Mouse (Mus musculus) olfactory bulb, adult 2 months (tissue): ENCODE results near the gene Acsf2. TPM values are rescaled to one million over a fixed set of nuclear protein-coding genes. Genes with fewer than 3 reads are reported as not detected.
A peak's percentile ranks its signal among the peaks of the same experiment; 100 is the strongest.
"Not testable (repeated sequence)": the region's sequence is repeated elsewhere in the genome, so short reads cannot be mapped to it uniquely, and the experiment has no call there.

Experiments
- H3K27ac ChIP-seq: fragments of 200-500 bp; 2 replicates; pipeline ENCODE4 v1.5.1; 2012; ENCODE audit warnings: low read depth, low read length; ENCODE audit not compliant: insufficient read depth
- H3K4me1 ChIP-seq: fragments of 200-500 bp; 2 replicates; pipeline ENCODE4 v1.6.1; 2012; ENCODE audit warnings: low read length; ENCODE audit not compliant: control insufficient read depth, insufficient read depth
- H3K4me3 ChIP-seq: fragments of 200-500 bp; 2 replicates; pipeline ENCODE4 v1.5.1; 2012; ENCODE audit warnings: mild to moderate bottlenecking, low read depth, low read length, moderate library complexity; ENCODE audit not compliant: insufficient read depth
- CTCF ChIP-seq: fragments of 200-500 bp; IDR thresholded peaks from 2 replicates; pipeline ENCODE4 v1.5.1; 2012; ENCODE audit warnings: low read depth, mild to moderate bottlenecking, low read length, moderate library complexity; ENCODE audit not compliant: insufficient read depth
- POLR2A ChIP-seq: fragments of 200-500 bp; IDR thresholded peaks from 2 replicates; pipeline ENCODE4 v1.6.1; 2012; ENCODE audit warnings: mild to moderate bottlenecking, low read depth, low read length, moderate library complexity; ENCODE audit not compliant: insufficient read depth
- WGBS: fragments of 180-500 bp; shearing (Covaris S2); methylation state at CpG from one replicate; pipeline ENCODE4 v1.1.7; 2018; 5-methylcytosine and 5-hydroxymethylcytosine counted together
- polyA plus RNA-seq: library from polyadenylated mRNA; stranded (reverse); fragments of >200 nt; gene quantifications from 2 replicates; pipeline ENCODE4 v1.2.4, GENCODE M21; 2012; ENCODE audit warnings: low replicate concordance; ENCODE audit not compliant: missing spikeins, insufficient read depth, insufficient read length

Acsf2 gene
- polyA plus RNA-seq, result not detected in 2 replicates

- WGBS, result 2% methylated on average over 51 of the region's 52 CpGs
- Histone ChIP-seq H3K4me3 (peak within 1 kb of the TSS; percentile 41), H3K4me1 (peaks cover 4% of the 10 kb centered on the region), H3K27ac (no peak within 1 kb of the TSS)
- no peak for TF ChIP-seq POLR2A
- TF ChIP-seq CTCF, result no peak
Observed at GRCm38 (mm10) chr11:94601321-94602281, at the start of gene Acsf2. Acsf2 (minus strand) TSS chr11:94601871.

- not testable (repeated sequence) for H3K27ac ChIP-seq
- WGBS, result 98% methylated on average over 7 of the region's 7 CpGs
Observed at GRCm38 (mm10) chr11:94651241-94651640, 49.6 kb upstream of the Acsf2 start.

DNA sequence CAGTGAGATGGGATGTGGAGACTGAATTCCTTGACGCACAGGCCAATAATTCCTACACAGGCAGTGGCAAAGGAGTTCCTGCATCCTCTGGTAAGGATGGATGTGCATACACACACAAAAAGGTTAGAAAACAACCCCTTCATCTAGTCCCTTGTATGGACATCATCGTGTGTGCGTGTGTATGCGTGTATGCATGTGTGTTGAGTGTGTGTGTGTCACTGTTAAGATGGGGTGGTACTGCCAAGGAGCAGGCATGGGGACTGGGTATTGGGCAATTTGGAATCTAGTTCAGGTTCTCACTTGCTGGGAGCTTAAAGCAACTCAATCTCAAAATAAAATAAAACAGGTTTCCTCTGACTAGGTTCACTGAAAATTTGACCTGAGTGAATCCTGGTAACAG is 44.8 kb upstream of the Acsf2 start:
- 95% methylated on average over 4 of the region's 4 CpGs for WGBS
- Histone ChIP-seq H3K27ac (no peak overlapping the region), H3K4me3 (no peak overlapping the region), H3K4me1 (no peaks in the 10 kb centered on the region)
- TF ChIP-seq POLR2A (no peak), CTCF (no peak)

More at GRCm38 (mm10) chr11:94651241-94651640, 49.6 kb upstream of the Acsf2 start:
- H3K4me1 ChIP-seq, H3K4me3 ChIP-seq: not testable (repeated sequence)

DNA sequence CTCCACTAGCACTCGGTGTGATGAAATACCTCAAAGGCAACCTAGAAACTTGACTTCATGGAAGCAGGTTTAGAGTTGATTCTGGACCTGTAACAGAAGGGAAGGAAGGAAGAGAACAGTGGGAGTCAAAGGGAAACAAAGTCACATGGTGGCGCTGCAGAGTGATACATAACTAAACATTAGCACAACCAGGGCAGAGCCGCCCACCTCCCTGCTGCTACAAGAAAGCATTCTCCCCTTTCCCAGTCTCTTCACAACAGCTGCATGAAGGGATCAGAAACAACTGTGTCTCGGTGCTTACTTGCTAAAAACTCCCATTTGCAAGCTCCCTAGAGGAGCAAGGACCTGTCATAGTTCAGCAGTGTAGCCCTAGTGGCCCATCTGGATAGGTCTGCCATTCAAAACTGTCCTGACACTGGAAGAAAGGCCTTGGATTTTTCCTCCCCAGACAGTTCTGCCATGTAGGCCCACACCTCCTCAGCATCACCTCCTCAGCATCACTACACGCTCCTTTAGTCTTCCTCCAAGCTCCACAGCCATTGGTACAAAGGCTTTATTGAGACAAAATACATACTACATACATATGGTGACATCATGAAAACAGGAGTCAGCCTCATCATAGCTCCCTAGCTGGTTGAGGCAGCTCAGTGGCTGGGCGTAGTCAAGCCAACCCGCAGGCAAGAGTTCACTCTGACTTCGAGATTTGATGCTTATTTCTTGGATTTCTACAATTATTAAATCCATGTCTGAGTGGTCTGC is 43.0 kb upstream of the Acsf2 start:
- Histone ChIP-seq H3K4me3 (no peak overlapping the region), H3K4me1 (no peaks in the 10 kb centered on the region), H3K27ac (no peak overlapping the region)
- WGBS, result 73% methylated on average over 8 of the region's 8 CpGs
- TF ChIP-seq POLR2A (no peak), CTCF (no peak)

DNA sequence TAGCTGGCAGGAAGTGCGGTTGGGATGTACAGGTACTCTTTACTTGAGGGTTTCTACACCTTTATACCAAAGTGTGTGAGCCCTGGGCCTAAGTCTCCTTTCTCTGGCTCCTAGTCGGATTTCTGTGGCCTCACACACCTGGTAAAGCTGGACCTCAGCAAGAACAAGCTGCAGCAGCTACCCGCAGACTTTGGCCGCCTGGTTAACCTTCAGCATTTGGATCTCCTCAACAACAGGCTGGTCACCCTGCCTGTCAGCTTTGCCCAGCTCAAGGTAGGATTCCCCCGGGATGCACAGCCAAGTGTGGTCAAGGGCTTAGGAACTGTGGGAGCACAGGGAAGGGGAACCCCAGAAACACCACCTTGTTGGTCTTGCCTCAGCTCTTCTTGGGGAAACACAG is 32.8 kb upstream of the Acsf2 start:
- Histone ChIP-seq H3K4me1 (peaks cover 10% of the 10 kb centered on the region), H3K27ac (no peak overlapping the region), H3K4me3 (no peak overlapping the region)
- 84% methylated on average over 5 of the region's 5 CpGs for WGBS
- TF ChIP-seq POLR2A, result no peak
- no peak for TF ChIP-seq CTCF

DNA sequence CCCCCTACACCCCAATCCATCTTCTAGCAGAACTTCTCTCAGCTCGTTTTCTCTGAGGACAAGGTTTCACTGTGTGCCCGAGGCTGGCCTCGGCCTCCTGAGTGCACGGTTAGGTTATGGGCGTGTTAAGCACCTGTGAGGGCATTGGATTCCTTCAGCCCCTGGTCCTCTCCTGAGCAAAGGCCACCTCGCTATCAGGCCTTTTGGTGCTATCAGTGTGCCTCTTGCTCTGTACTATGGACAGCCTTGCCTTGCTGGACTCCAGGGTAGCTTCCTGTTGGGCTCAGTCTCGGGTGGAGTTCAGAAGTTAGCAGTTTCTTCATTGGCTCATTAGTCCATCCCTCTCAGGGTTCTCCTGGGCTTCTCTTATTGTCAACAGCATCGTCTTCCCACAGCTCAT is 31.3 kb upstream of the Acsf2 start:
- WGBS, result 81% methylated on average over 8 of the region's 8 CpGs
- Histone ChIP-seq H3K4me1 (peaks cover 10% of the 10 kb centered on the region), H3K27ac (no peak overlapping the region), H3K4me3 (no peak overlapping the region)
- TF ChIP-seq CTCF (no peak), POLR2A (no peak)

DNA sequence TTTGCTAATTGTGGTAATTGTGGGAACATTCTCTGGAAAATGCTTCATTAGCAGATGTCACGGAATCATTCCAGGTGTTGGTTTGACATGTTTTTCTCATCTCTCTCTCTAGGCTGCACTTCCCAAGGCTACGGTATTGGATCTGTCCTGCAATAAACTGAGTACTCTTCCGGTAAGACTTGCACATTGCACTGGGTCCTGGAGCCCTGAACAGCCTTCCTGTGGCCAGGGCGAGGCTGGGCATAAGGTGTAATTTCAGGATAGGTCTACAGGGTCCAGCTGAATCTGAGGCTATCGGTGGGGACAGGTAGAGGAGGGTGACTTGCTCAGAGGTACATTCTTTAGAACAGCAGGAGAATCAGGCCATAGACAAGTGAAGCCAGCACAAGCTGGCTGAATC is 30.3 kb upstream of the Acsf2 start:
- TF ChIP-seq POLR2A (no peak), CTCF (no peak)
- H3K4me1 ChIP-seq, result peaks cover 10% of the 10 kb centered on the region
- 93% methylated on average over 5 of the region's 5 CpGs for WGBS

GRCm38 (mm10) chr11:94630199-94631011 is 28.7 kb upstream of the Acsf2 start:
- peak overlapping the region; percentile 69 for H3K4me3 ChIP-seq
- no peak overlapping the region for H3K27ac ChIP-seq
- WGBS, result 4% methylated on average over 26 of the region's 26 CpGs
- peaks cover 10% of the 10 kb centered on the region for H3K4me1 ChIP-seq
- TF ChIP-seq POLR2A (no peak), CTCF (no peak)

More for the DNA sequence above, 30.3 kb upstream of the Acsf2 start:
- Histone ChIP-seq H3K27ac (no peak overlapping the region), H3K4me3 (no peak overlapping the region)

DNA sequence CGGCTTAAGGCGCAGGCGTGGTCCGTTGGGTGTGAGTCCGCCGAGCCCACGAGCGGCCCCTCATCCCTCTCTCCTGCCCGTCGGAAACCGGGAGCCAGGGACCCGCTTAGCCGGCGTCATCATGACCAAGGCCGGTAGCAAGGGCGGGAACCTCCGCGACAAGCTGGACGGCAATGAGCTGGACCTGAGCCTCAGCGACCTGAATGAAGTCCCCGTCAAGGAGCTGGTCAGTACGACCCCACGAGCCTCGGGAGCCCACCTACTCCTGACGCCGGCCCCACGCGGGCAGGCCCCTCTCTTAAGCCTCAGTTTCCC is 28.2 kb upstream of the Acsf2 start:
- H3K27ac ChIP-seq, result no peak overlapping the region
- TF ChIP-seq CTCF, result no peak
- TF ChIP-seq POLR2A, result no peak
- peak overlapping the region; percentile 69 for H3K4me3 ChIP-seq
- H3K4me1 ChIP-seq, result peaks cover 10% of the 10 kb centered on the region
- under 1% methylated on average over 28 of the region's 28 CpGs for WGBS
